In genomic region chrX:95025779-95026360, GRCm38 (mm10) we compare ENCODE assay signal across 8 mouse cellular contexts. TPM values are rescaled to one million over a fixed set of nuclear protein-coding genes. Genes with fewer than 3 reads are reported as not detected.
DNase-seq lines count a peak whose midpoint lies in the region; TF ChIP-seq lines count a peak whose summit lies in the region.

No protein-coding gene starts in this region.

- peak overlapping the region; percentile 78 for H3K9ac ChIP-seq in heart, adult 2 months (ENCODE audit: low read depth, low read length)
- peak overlapping the region; percentile 73 for H3K9ac ChIP-seq in liver, adult 2 months (ENCODE audit: low read depth, low read length)

- H3K79me2 ChIP-seq in heart, adult 2 months (replicated peaks; ENCODE audit: control insufficient read depth, insufficient read depth, low read length): no peaks in the 10 kb centered on the region
- peaks cover 15% of the 10 kb centered on the region for H3K79me2 ChIP-seq in C2C12 (ENCODE audit: control insufficient read depth, insufficient read depth)
- H3K79me2 ChIP-seq in liver, adult 2 months (ENCODE audit: control insufficient read depth, insufficient read depth, low read length): no peaks in the 10 kb centered on the region

- no peak for TF ChIP-seq EP300 in heart, adult 2 months (IDR thresholded peaks at IDR 0.05; ENCODE audit: insufficient read depth, low read depth, low read length)

- TF ChIP-seq CTCF in heart, adult 2 months (IDR thresholded peaks at IDR 0.05): no peak
- no peak for TF ChIP-seq CTCF in C2C12 (IDR thresholded peaks at IDR 0.05; ENCODE audit: control insufficient read depth, insufficient read depth, insufficient read length)
- no peak for TF ChIP-seq CTCF in brain, embryonic 14.5 days (IDR thresholded peaks at IDR 0.05; ENCODE audit: borderline replicate concordance, extremely low read depth, insufficient read depth, insufficient read length)
- TF ChIP-seq CTCF in liver, adult 2 months (IDR thresholded peaks at IDR 0.05; ENCODE audit: low read depth, low read length): no peak
- TF ChIP-seq CTCF in olfactory bulb, adult 2 months (IDR thresholded peaks at IDR 0.05; ENCODE audit: insufficient read depth, low read depth, low read length): no peak

- H3ac ChIP-seq in C2C12 (ENCODE audit: control insufficient read depth, insufficient read length, low read depth): peak overlapping the region; percentile 87

- WGBS in heart, adult 2 months: 21% methylated on average over 23 of the region's 23 CpGs
- 1% methylated on average over 23 of the region's 23 CpGs for WGBS in liver, adult 2 months
- WGBS in olfactory bulb, adult 2 months: 20% methylated on average over 23 of the region's 23 CpGs

- no peak for DNase-seq in heart, adult 2 months
- no peak for DNase-seq in heart, adult 8-10 months (ENCODE audit: low spot score)
- DNase-seq in brain, embryonic 14.5 days (ENCODE audit: low read depth): peak; percentile 54
- DNase-seq in heart, postnatal 36 days: peak; percentile 3 to 5
- DNase-seq in liver, adult 2 months (ENCODE audit: extremely low read depth, low read depth, low spot score): no peak
- DNase-seq in left cerebral cortex, postnatal 14 days (ENCODE audit: low spot score in 2 of 2): no peak

- TF ChIP-seq POLR2A in heart, adult 2 months (IDR thresholded peaks at IDR 0.05; ENCODE audit: insufficient read depth, low read depth, low read length): no peak
- TF ChIP-seq POLR2A in brain, embryonic 14.5 days (IDR thresholded peaks at IDR 0.05; ENCODE audit: borderline replicate concordance, extremely low read depth, insufficient read depth, insufficient read length, poor library complexity, severe bottlenecking): 0 out of 2 replicates have a peak, but pooled peaks have one; percentile 16
- TF ChIP-seq POLR2A in liver, adult 2 months (IDR thresholded peaks at IDR 0.05; ENCODE audit: extremely low read depth, insufficient read depth, low read length): no peak
- no peak for TF ChIP-seq POLR2A in olfactory bulb, adult 2 months (IDR thresholded peaks at IDR 0.05; ENCODE audit: insufficient read depth, low read depth, low read length)

- peaks cover 5% of the 10 kb centered on the region for H3K79me3 ChIP-seq in C2C12 (ENCODE audit: low read depth)

- no peaks in the 10 kb centered on the region for H3K27me3 ChIP-seq in heart, adult 2 months (ENCODE audit: control insufficient read depth, insufficient read depth, low read length)
- no peaks in the 10 kb centered on the region for H3K27me3 ChIP-seq in C2C12 (ENCODE audit: control insufficient read depth, insufficient read depth, insufficient read length)
- no peaks in the 10 kb centered on the region for H3K27me3 ChIP-seq in liver, adult 2 months (ENCODE audit: control insufficient read depth, insufficient read depth, low read length)

- no peaks in the 10 kb centered on the region; the same call in 1 of the 2 replicates for H3K4me1 ChIP-seq in heart, adult 2 months (ENCODE audit: control insufficient read depth, insufficient read depth, low read length)
- no peaks in the 10 kb centered on the region for H3K4me1 ChIP-seq in liver, adult 2 months (ENCODE audit: control insufficient read depth, insufficient read depth, low read length)
- H3K4me1 ChIP-seq in olfactory bulb, adult 2 months (ENCODE audit: control insufficient read depth, insufficient read depth, low read length): peaks cover 4% of the 10 kb centered on the region; the same call in 1 of the 2 replicates

- H3K27ac ChIP-seq in heart, adult 2 months: peak overlapping the region; percentile 80
- no peak overlapping the region; the same call in 1 of the 2 replicates for H3K27ac ChIP-seq in liver, adult 2 months (replicated peaks; ENCODE audit: insufficient read depth, low read depth, low read length)
- H3K27ac ChIP-seq in olfactory bulb, adult 2 months (ENCODE audit: insufficient read depth, low read depth, low read length): peak overlapping the region; percentile 83

- peak overlapping the region; percentile 60 for H3K4me3 ChIP-seq in heart, adult 2 months
- peak overlapping the region; percentile 38 for H3K4me3 ChIP-seq in C2C12 (ENCODE audit: insufficient read depth, poor library complexity, severe bottlenecking)
- peak overlapping the region; percentile 88 for H3K4me3 ChIP-seq in liver, adult 2 months (ENCODE audit: insufficient read depth, low read depth, low read length)
- H3K4me3 ChIP-seq in olfactory bulb, adult 2 months (ENCODE audit: insufficient read depth, low read depth, low read length): peak overlapping the region; percentile 81

- H3K36me3 ChIP-seq in heart, adult 2 months (ENCODE audit: control insufficient read depth, insufficient read depth, low read length): no peaks in the 10 kb centered on the region
- H3K36me3 ChIP-seq in C2C12 (ENCODE audit: control insufficient read depth, insufficient read depth): no peaks in the 10 kb centered on the region
- no peaks in the 10 kb centered on the region for H3K36me3 ChIP-seq in liver, adult 2 months (ENCODE audit: control insufficient read depth, insufficient read depth, low read length)

- intact Hi-C loops in heart, adult 2 months (cut with DNase I): loop anchor here (5.0 kb wide), 2 partner anchors 141 to 421 kb away; no protein-coding TSS in a partner anchor
- intact Hi-C loops in heart, postnatal 36 days (cut with DNase I): loop anchor here (5.0 to 10.0 kb wide), 3 partner anchors 141 to 931 kb away; partner anchors contain the start of genes Amer1 and Las1l
- intact Hi-C loops in left cerebral cortex, postnatal 14 days (cut with DNase I): loop anchor here (10.0 kb wide), 1 partner anchor 139 kb away; no protein-coding TSS in a partner anchor

TF ChIP-seq in C2C12, 6 proteins besides CTCF, POLR2A, EP300 and RAD21:
- TF ChIP-seq USF1 (IDR thresholded peaks at IDR 0.05; ENCODE audit: low read depth) (no peak), FOSL1 (IDR thresholded peaks at IDR 0.05; ENCODE audit: insufficient read depth, low read length, poor library complexity, severe bottlenecking) (no peak), MYOG (IDR thresholded peaks at IDR 0.05; ENCODE audit: control insufficient read depth, extremely low read depth, insufficient read length) (no peak), MAX (IDR thresholded peaks at IDR 0.05) (no peak), MYOD1 (IDR thresholded peaks at IDR 0.05; ENCODE audit: control insufficient read depth, insufficient read length, low read depth) (no peak), CEBPB (IDR thresholded peaks at IDR 0.05; ENCODE audit: low read depth) (no peak)

RNA-seq across cellular contexts. Expression of gene Spin4, which starts 0.6 kb away (rescaled TPM):
- under 1 TPM; 0.76 to 0.86 TPM for total RNA-seq in heart, adult 2 months (2021)
- 0.35 and 0.70 TPM in 2 replicates for polyA plus RNA-seq in heart, adult 2 months (2012; rRNA removed)
- total RNA-seq in heart, adult 8-10 months (2022): under 1 TPM; 0.54 to 0.91 (median 0.76) TPM
- 0.88 TPM for polyA plus RNA-seq in C2C12 (2012; fragmentation: generic; extraction: Trizol)
- polyA plus RNA-seq in brain, embryonic 14.5 days (2012; rRNA removed): 1.7 and 1.8 TPM in 2 replicates
- total RNA-seq in heart, postnatal 36 days (2021): 1 to 10 TPM; 1.3 to 1.4 TPM
- 0.47 and 0.65 TPM in 2 replicates for total RNA-seq in liver, adult 2 months (2014; rRNA removed)
- 0.07 and 0.12 TPM in 2 replicates for polyA plus RNA-seq in liver, adult 2 months (2012; rRNA removed)
- polyA plus RNA-seq in olfactory bulb, adult 2 months (2012; ENCODE audit: insufficient read depth, insufficient read length, low replicate concordance, missing spikeins): not detected in 2 replicates
- total RNA-seq in left cerebral cortex, postnatal 14 days (2021): under 1 TPM; 0.80 to 0.92 TPM

Comparison
In these comparisons a context has a peak if more than half of its experiments do, and no peak if none do; other contexts are left out.
1. DNase-seq: peak in brain, embryonic 14.5 days (single experiment) and heart, postnatal 36 days (2 of 2); none in heart, adult 2 months (0 of 2), heart, adult 8-10 months (single experiment), liver, adult 2 months (single experiment) and left cerebral cortex, postnatal 14 days (0 of 2).
2. H3K4me3 ChIP-seq: peak in every context shown above with its lines; median percentile 88 in liver, adult 2 months; 81 in olfactory bulb, adult 2 months; 60 in heart, adult 2 months; 38 in C2C12.